Mouse (Mus musculus) C2C12 (cell line): ENCODE results near the gene 1110002E22Rik. TPM values are rescaled to one million over a fixed set of nuclear protein-coding genes. Genes with fewer than 3 reads are reported as not detected.

Experiments
- H3K27me3 ChIP-seq: one replicate; pipeline ENCODE4 v1.6.1; 2011; ENCODE audit not compliant: control insufficient read depth, insufficient read depth, insufficient read length
- H3K36me3 ChIP-seq: one replicate; pipeline ENCODE4 v1.6.1; 2011; ENCODE audit not compliant: control insufficient read depth, insufficient read depth
- H3K4me3 ChIP-seq: one replicate; pipeline ENCODE4 v1.5.1; 2011; ENCODE audit warnings: mild to moderate bottlenecking, control low read depth; ENCODE audit not compliant: poor library complexity, insufficient read depth, severe bottlenecking
- H3K79me2 ChIP-seq: one replicate; pipeline ENCODE4 v1.6.1; 2011; ENCODE audit not compliant: control insufficient read depth, insufficient read depth
- H3K79me3 ChIP-seq: one replicate; pipeline ENCODE4 v1.6.1; 2011; ENCODE audit warnings: low read depth, control low read depth
- H3ac ChIP-seq: one replicate; pipeline ENCODE3; 2011; ENCODE audit warnings: low read depth; ENCODE audit not compliant: control insufficient read depth, insufficient read length
- CEBPB ChIP-seq: IDR thresholded peaks from one replicate; pipeline ENCODE4 v1.6.1; 2011; ENCODE audit warnings: low read depth, mild to moderate bottlenecking, control low read depth, moderate library complexity
- CTCF ChIP-seq: IDR thresholded peaks from one replicate; pipeline ENCODE4 v1.5.1; 2011; ENCODE audit not compliant: control insufficient read depth, insufficient read depth, insufficient read length
- FOSL1 ChIP-seq: IDR thresholded peaks from one replicate; pipeline ENCODE4 v1.8.0; 2011; ENCODE audit warnings: mild to moderate bottlenecking, low read length; ENCODE audit not compliant: poor library complexity, insufficient read depth, severe bottlenecking
- MAX ChIP-seq: IDR thresholded peaks from one replicate; pipeline ENCODE4 v1.6.1; 2011; ENCODE audit warnings: mild to moderate bottlenecking, control low read depth
- MYOD1 ChIP-seq: IDR thresholded peaks from one replicate; pipeline ENCODE4 v1.6.1; 2011; ENCODE audit warnings: low read depth; ENCODE audit not compliant: control insufficient read depth, insufficient read length
- MYOG ChIP-seq: IDR thresholded peaks from one replicate; pipeline ENCODE4 v1.6.1; 2011; ENCODE audit not compliant: control insufficient read depth, insufficient read length; ENCODE audit errors: extremely low read depth
- USF1 ChIP-seq: IDR thresholded peaks from one replicate; pipeline ENCODE4 v1.6.1; 2011; ENCODE audit warnings: low read depth, mild to moderate bottlenecking, control low read depth, moderate library complexity
- polyA plus RNA-seq: library from polyadenylated mRNA; unstranded; fragments of >200 nt; fragmentation: generic; extraction: Trizol; gene quantifications from one replicate; pipeline ENCODE4 v1.2.1, GENCODE M21; 2012; ENCODE audit warnings: missing spikeins

1110002E22Rik gene
- polyA plus RNA-seq, 1 experiment = 6.5 TPM

DNA sequence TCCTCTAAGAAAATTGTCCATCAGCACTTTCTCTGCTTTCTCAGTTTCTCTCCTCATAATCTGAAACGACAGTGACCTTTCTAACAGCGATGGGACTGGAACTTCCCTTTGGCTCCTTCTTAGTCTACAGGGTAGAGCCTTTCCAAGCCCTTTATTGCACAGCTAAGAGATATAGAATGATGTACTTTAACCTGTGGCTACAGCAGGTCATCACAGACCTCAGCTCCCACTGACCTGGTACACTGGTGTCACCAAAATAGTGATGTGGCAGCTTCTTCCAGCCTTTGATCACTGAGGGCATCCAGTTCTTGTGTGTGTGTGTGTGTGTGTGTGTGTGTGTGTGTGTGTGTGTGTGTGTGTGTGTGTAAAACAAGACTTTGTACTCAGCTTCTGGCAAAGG, 56.6 kb downstream of the 1110002E22Rik start:
- Histone ChIP-seq H3K27me3 (no peaks in the 10 kb centered on the region), H3K79me3 (no peaks in the 10 kb centered on the region), H3K79me2 (no peaks in the 10 kb centered on the region), H3K36me3 (no peaks in the 10 kb centered on the region), H3K4me3 (no peak overlapping the region), H3ac (no peak overlapping the region)
- TF ChIP-seq MAX (no peak), MYOD1 (no peak), MYOG (no peak), USF1 (no peak), CTCF (no peak), CEBPB (no peak), FOSL1 (no peak)

DNA sequence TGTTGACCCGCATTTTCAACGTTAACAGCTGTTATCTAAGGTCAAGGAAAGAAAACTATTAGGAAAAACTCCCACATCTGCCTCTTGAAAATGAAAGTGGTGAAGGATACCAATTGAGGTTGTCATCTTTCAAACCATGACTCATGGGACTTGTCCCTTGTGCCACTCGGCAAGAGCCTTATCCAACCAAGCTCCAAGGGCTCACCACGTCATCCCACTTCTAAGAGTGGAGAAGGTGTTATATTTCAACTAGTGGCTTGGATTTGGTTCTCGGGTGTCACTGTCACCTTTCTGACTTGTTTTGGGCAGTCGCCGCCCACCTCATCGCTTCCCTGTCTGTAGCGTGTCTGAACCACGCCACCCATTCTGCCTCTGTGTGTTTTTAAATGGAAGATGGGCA, 59.0 kb downstream of the 1110002E22Rik start:
- H3K4me3 ChIP-seq = no peak overlapping the region
- no peaks in the 10 kb centered on the region for H3K36me3 ChIP-seq
- no peaks in the 10 kb centered on the region for H3K79me2 ChIP-seq
- H3ac ChIP-seq = no peak overlapping the region
- TF ChIP-seq MYOD1 (no peak), FOSL1 (no peak), MYOG (no peak), MAX (no peak), CEBPB (no peak), USF1 (no peak), CTCF (no peak)
- H3K27me3 ChIP-seq = no peaks in the 10 kb centered on the region
- no peaks in the 10 kb centered on the region for H3K79me3 ChIP-seq

GRCm38 (mm10) chr3:138129110-138129509, 64.3 kb downstream of the 1110002E22Rik start:
- Histone ChIP-seq H3K79me2 (no peaks in the 10 kb centered on the region), H3ac (no peak overlapping the region)
- TF ChIP-seq MYOG = no peak
- no peak for TF ChIP-seq USF1
- TF ChIP-seq MYOD1 = no peak
- TF ChIP-seq FOSL1 = no peak
- TF ChIP-seq CTCF = no peak
- TF ChIP-seq CEBPB = no peak
- TF ChIP-seq MAX = no peak

DNA sequence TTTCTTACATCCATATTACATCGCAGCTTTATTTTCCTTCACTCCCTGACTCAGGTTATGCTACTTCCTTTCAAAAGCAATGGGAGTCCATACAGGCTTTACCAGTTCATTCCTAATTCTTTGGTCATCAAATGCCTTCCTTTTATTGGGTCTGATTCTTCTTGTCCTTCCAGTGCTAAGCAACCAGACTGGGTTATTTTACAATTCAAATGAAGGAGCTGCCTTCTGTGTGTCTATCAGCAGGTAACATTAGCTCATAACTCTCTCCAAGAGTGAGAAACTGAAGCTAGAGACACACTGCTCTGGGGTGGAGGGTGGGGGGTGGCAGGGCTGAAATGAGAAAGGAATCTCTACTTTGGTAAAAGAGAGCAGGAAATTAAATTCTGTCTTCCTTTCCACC, 65.8 kb downstream of the 1110002E22Rik start:
- H3ac ChIP-seq = no peak overlapping the region
- no peak overlapping the region for H3K4me3 ChIP-seq
- no peaks in the 10 kb centered on the region for H3K36me3 ChIP-seq
- H3K27me3 ChIP-seq = no peaks in the 10 kb centered on the region
- TF ChIP-seq CTCF (no peak), MYOG (no peak), MAX (no peak), FOSL1 (no peak), MYOD1 (no peak)
- no peaks in the 10 kb centered on the region for H3K79me3 ChIP-seq
- no peaks in the 10 kb centered on the region for H3K79me2 ChIP-seq

More at GRCm38 (mm10) chr3:138129110-138129509, 64.3 kb downstream of the 1110002E22Rik start:
- H3K79me3 ChIP-seq = no peaks in the 10 kb centered on the region
- no peaks in the 10 kb centered on the region for H3K36me3 ChIP-seq
- no peaks in the 10 kb centered on the region for H3K27me3 ChIP-seq
- H3K4me3 ChIP-seq = no peak overlapping the region

Other genes starting within 250 kb of the 1110002E22Rik start
- gene H2afz, start 200.6 kb upstream of the 1110002E22Rik start, polyA plus RNA-seq = 2,637 TPM
- 1.8 TPM for gene Dnajb14, start 197.4 kb upstream of the 1110002E22Rik start, polyA plus RNA-seq
- 39.1 TPM for gene Lamtor3, start 146.5 kb upstream of the 1110002E22Rik start, polyA plus RNA-seq
- gene Dapp1, start 83.5 kb upstream of the 1110002E22Rik start, polyA plus RNA-seq = 0.15 TPM
- 0.16 TPM for gene Gm5105, start 2.3 kb downstream of the 1110002E22Rik start, polyA plus RNA-seq
- gene Trmt10a, start 78.4 kb downstream of the 1110002E22Rik start, polyA plus RNA-seq = 6.8 TPM
- gene Mttp, start 79.9 kb downstream of the 1110002E22Rik start, polyA plus RNA-seq = 1.2 TPM
- not detected for gene 4930579F01Rik, start 128.8 kb downstream of the 1110002E22Rik start, polyA plus RNA-seq
- gene Adh7, start 152.7 kb downstream of the 1110002E22Rik start, polyA plus RNA-seq = 4.9 TPM
- gene Adh1, start 195.9 kb downstream of the 1110002E22Rik start, polyA plus RNA-seq = 0.05 TPM
- gene Adh6a, start 248.2 kb downstream of the 1110002E22Rik start, polyA plus RNA-seq = not detected